Mouse (Mus musculus) cerebellum, postnatal 36 days (tissue): ENCODE results near the gene Dtd2.

Experiments
- DNase-seq, 2 experiments: peaks; one replicate each; pipeline ENCODE4 v3.0.0; 2021 to 2022; ENCODE audit warnings: mixed read lengths in 2 of 2

Gene Dtd2

GRCm38 (mm10) chr12:51983625-51984024 lies 22.7 kb downstream of the Dtd2 start:
- DNase-seq = no peak

- peak in 1 of 2 experiments; percentile 5 for DNase-seq
These were observed 29.8 kb downstream of the Dtd2 start for GRCm38 (mm10) chr12:51976531-51976930.

- no peak for DNase-seq
These were observed 31.9 kb downstream of the Dtd2 start for GRCm38 (mm10) chr12:51974381-51974780.

- DNase-seq = peak in 1 of 2 experiments; percentile 9
These were observed 33.8 kb downstream of the Dtd2 start for GRCm38 (mm10) chr12:51972269-51973065.

GRCm38 (mm10) chr12:51971070-51971664 lies 35.1 kb downstream of the Dtd2 start, which contains the start of gene Heatr5a:
Gene Heatr5a, minus strand, starts transcription at chr12:51971321.
- peak; percentile 88 to 90 for DNase-seq

GRCm38 (mm10) chr12:51970352-51971069 lies 35.8 kb downstream of the Dtd2 start:
- no peak for DNase-seq

- DNase-seq = no peak
These were observed 36.4 kb downstream of the Dtd2 start for GRCm38 (mm10) chr12:51969876-51970275.

GRCm38 (mm10) chr12:51969092-51969491 lies 37.2 kb downstream of the Dtd2 start:
- no peak for DNase-seq

- no peak for DNase-seq
These were observed 38.2 kb downstream of the Dtd2 start for GRCm38 (mm10) chr12:51967915-51968595.

GRCm38 (mm10) chr12:51957626-51958025 lies 48.7 kb downstream of the Dtd2 start:
- DNase-seq = no peak

- DNase-seq = no peak
These were observed 54.0 kb downstream of the Dtd2 start for GRCm38 (mm10) chr12:51952309-51952708.

- no peak for DNase-seq
These were observed 58.8 kb downstream of the Dtd2 start for GRCm38 (mm10) chr12:51947498-51947945.

- DNase-seq = no peak
These were observed 61.0 kb downstream of the Dtd2 start for GRCm38 (mm10) chr12:51945331-51945730.

- no peak for DNase-seq
These were observed 66.5 kb downstream of the Dtd2 start for GRCm38 (mm10) chr12:51939848-51940247.
